Mouse (Mus musculus) embryonic facial prominence, embryonic 12.5 days (tissue): ENCODE measurements at regions not wholly inside any gene's neighbourhood (a gene's known extent, or its start where the extent isn't known, plus 50 kb on each side); places are given as distances from the start of the nearest gene placed in this dataset.
"Not testable (repeated sequence)": the region's sequence is repeated elsewhere in the genome, so short reads cannot be mapped to it uniquely, and the experiment has no call there.

ENCODE experiments used
- ATAC-seq: fragments of 200-750 bp; cut with Nextera tagmentation; 2 replicates; pipeline ENCODE4 v1.8.0; 2017; ENCODE audit not compliant: insufficient number of reproducible peaks, insufficient read depth, low FRiP score, low TSS enrichment
- H3K27ac ChIP-seq: fragments of 300-500 bp; sonication (generic); 2 replicates; pipeline ENCODE4 v1.5.1; 2016; ENCODE audit warnings: mild to moderate bottlenecking
- H3K27me3 ChIP-seq: fragments of 300-500 bp; sonication (generic); 2 replicates; pipeline ENCODE4 v1.6.1; 2016; ENCODE audit warnings: mild to moderate bottlenecking, moderate library complexity
- H3K36me3 ChIP-seq: fragments of 300-500 bp; sonication (generic); 2 replicates; pipeline ENCODE4 v1.6.1; 2016; ENCODE audit warnings: mild to moderate bottlenecking
- H3K4me1 ChIP-seq: fragments of 300-500 bp; sonication (generic); 2 replicates; pipeline ENCODE4 v1.6.1; 2016
- H3K4me2 ChIP-seq: fragments of 300-500 bp; sonication (generic); replicated peaks from 2 replicates; pipeline ENCODE4 v1.6.1; 2016; ENCODE audit warnings: mild to moderate bottlenecking, moderate library complexity
- H3K4me3 ChIP-seq: fragments of 300-500 bp; sonication (generic); 2 replicates; pipeline ENCODE4 v1.5.1; 2016; ENCODE audit warnings: mild to moderate bottlenecking
- H3K9ac ChIP-seq: fragments of 300-500 bp; sonication (generic); 2 replicates; pipeline ENCODE4 v1.6.1; 2016; ENCODE audit warnings: mild to moderate bottlenecking, moderate library complexity
- H3K9me3 ChIP-seq: fragments of 300-500 bp; sonication (generic); 2 replicates; pipeline ENCODE4 v1.6.1; 2016; ENCODE audit warnings: mild to moderate bottlenecking, moderate library complexity
- WGBS: fragments of 180-500 bp; shearing (Covaris S2); methylation state at CpG from one replicate; pipeline ENCODE4 v1.1.7; 2016; 5-methylcytosine and 5-hydroxymethylcytosine counted together

- no peak for ATAC-seq
- no peaks in the 10 kb centered on the region for H3K27me3 ChIP-seq
Measured at GRCm38 (mm10) chr11:27105920-27106319, 512.1 kb upstream of the Vrk2 start.

GRCm38 (mm10) chr11:27102906-27103305, 509.1 kb upstream of the Vrk2 start:
- Histone ChIP-seq H3K9me3 (no peaks in the 10 kb centered on the region), H3K36me3 (no peaks in the 10 kb centered on the region), H3K4me2 (no peak overlapping the region), H3K27me3 (no peaks in the 10 kb centered on the region), H3K4me3 (no peak overlapping the region), H3K4me1 (no peaks in the 10 kb centered on the region), H3K9ac (no peak overlapping the region), H3K27ac (no peak overlapping the region)
- no peak for ATAC-seq

More at GRCm38 (mm10) chr11:27105920-27106319, 512.1 kb upstream of the Vrk2 start:
- Histone ChIP-seq H3K27ac (no peak overlapping the region), H3K9me3 (no peaks in the 10 kb centered on the region), H3K4me2 (no peak overlapping the region), H3K9ac (no peak overlapping the region), H3K36me3 (no peaks in the 10 kb centered on the region), H3K4me3 (no peak overlapping the region), H3K4me1 (no peaks in the 10 kb centered on the region)
- 54% methylated on average over 5 of the region's 5 CpGs for WGBS

GRCm38 (mm10) chr11:27102045-27102444, 508.2 kb upstream of the Vrk2 start:
- Histone ChIP-seq H3K9ac (no peak overlapping the region), H3K4me3 (no peak overlapping the region), H3K9me3 (no peaks in the 10 kb centered on the region), H3K27me3 (no peaks in the 10 kb centered on the region), H3K36me3 (no peaks in the 10 kb centered on the region), H3K4me2 (no peak overlapping the region), H3K4me1 (no peaks in the 10 kb centered on the region), H3K27ac (no peak overlapping the region)
- ATAC-seq, result no peak
- WGBS, result 93% methylated on average over 2 of the region's 2 CpGs

GRCm38 (mm10) chr11:27096615-27097014, 502.8 kb upstream of the Vrk2 start:
- Histone ChIP-seq H3K4me3 (no peak overlapping the region), H3K27me3 (no peaks in the 10 kb centered on the region), H3K27ac (no peak overlapping the region), H3K36me3 (no peaks in the 10 kb centered on the region), H3K9ac (no peak overlapping the region), H3K9me3 (no peaks in the 10 kb centered on the region), H3K4me2 (no peak overlapping the region), H3K4me1 (no peaks in the 10 kb centered on the region)
- ATAC-seq, result no peak

- not testable (repeated sequence) for H3K4me2 ChIP-seq, H3K4me1 ChIP-seq, H3K36me3 ChIP-seq, H3K27ac ChIP-seq, H3K9ac ChIP-seq, H3K27me3 ChIP-seq, H3K9me3 ChIP-seq, H3K4me3 ChIP-seq, ATAC-seq
Measured at GRCm38 (mm10) chr11:27095460-27095859, 501.7 kb upstream of the Vrk2 start.

GRCm38 (mm10) chr11:27086516-27086915, 492.7 kb upstream of the Vrk2 start:
- Histone ChIP-seq H3K9ac (no peak overlapping the region), H3K4me1 (no peaks in the 10 kb centered on the region), H3K27me3 (no peaks in the 10 kb centered on the region), H3K36me3 (no peaks in the 10 kb centered on the region), H3K4me2 (no peak overlapping the region), H3K9me3 (no peaks in the 10 kb centered on the region), H3K27ac (no peak overlapping the region), H3K4me3 (no peak overlapping the region)
- ATAC-seq, result no peak
- WGBS, result 80% methylated on average over 1 of the region's 1 CpGs

GRCm38 (mm10) chr11:27081188-27081587, 487.4 kb upstream of the Vrk2 start:
- Histone ChIP-seq H3K4me2 (no peak overlapping the region), H3K36me3 (no peaks in the 10 kb centered on the region), H3K27ac (no peak overlapping the region), H3K27me3 (no peaks in the 10 kb centered on the region), H3K9ac (no peak overlapping the region), H3K9me3 (no peaks in the 10 kb centered on the region), H3K4me1 (no peaks in the 10 kb centered on the region), H3K4me3 (no peak overlapping the region)
- ATAC-seq, result no peak

- no peaks in the 10 kb centered on the region for H3K27me3 ChIP-seq
- no peak for ATAC-seq
- no peaks in the 10 kb centered on the region for H3K9me3 ChIP-seq
- no peak overlapping the region for H3K9ac ChIP-seq
- no peak overlapping the region for H3K4me2 ChIP-seq
- H3K36me3 ChIP-seq, result no peaks in the 10 kb centered on the region
- H3K4me1 ChIP-seq, result no peaks in the 10 kb centered on the region
- H3K4me3 ChIP-seq, result no peak overlapping the region
- H3K27ac ChIP-seq, result no peak overlapping the region
Measured at GRCm38 (mm10) chr11:27070381-27070780, 476.6 kb upstream of the Vrk2 start.

GRCm38 (mm10) chr11:27027243-27027852, 433.5 kb upstream of the Vrk2 start:
- Histone ChIP-seq H3K27me3 (no peaks in the 10 kb centered on the region), H3K4me2 (no peak overlapping the region), H3K36me3 (no peaks in the 10 kb centered on the region), H3K27ac (no peak overlapping the region), H3K9ac (no peak overlapping the region), H3K4me1 (no peaks in the 10 kb centered on the region), H3K9me3 (no peaks in the 10 kb centered on the region), H3K4me3 (no peak overlapping the region)
- no peak for ATAC-seq
- WGBS, result 72% methylated on average over 1 of the region's 1 CpGs

- no peak overlapping the region for H3K27ac ChIP-seq
- no peak overlapping the region for H3K9ac ChIP-seq
- WGBS, result 67% methylated on average over 2 of the region's 2 CpGs
- no peaks in the 10 kb centered on the region for H3K9me3 ChIP-seq
- H3K4me1 ChIP-seq, result no peaks in the 10 kb centered on the region
- H3K4me3 ChIP-seq, result no peak overlapping the region
- ATAC-seq, result no peak
- no peaks in the 10 kb centered on the region for H3K36me3 ChIP-seq
- no peak overlapping the region for H3K4me2 ChIP-seq
- H3K27me3 ChIP-seq, result no peaks in the 10 kb centered on the region
Measured at GRCm38 (mm10) chr11:27025500-27025899, 431.7 kb upstream of the Vrk2 start.

- ATAC-seq, result no peak
- WGBS, result 27% methylated on average over 3 of the region's 3 CpGs
Measured at GRCm38 (mm10) chr11:26996292-26997099, 402.7 kb upstream of the Vrk2 start.

GRCm38 (mm10) chr11:26981216-26981615, 387.4 kb upstream of the Vrk2 start:
- ATAC-seq, result no peak
- H3K4me2 ChIP-seq, result no peak overlapping the region
- H3K4me3 ChIP-seq, result no peak overlapping the region
- H3K27ac ChIP-seq, result no peak overlapping the region
- WGBS, result 73% methylated on average over 7 of the region's 7 CpGs
- no peaks in the 10 kb centered on the region for H3K36me3 ChIP-seq
- no peaks in the 10 kb centered on the region for H3K27me3 ChIP-seq
- H3K9ac ChIP-seq, result no peak overlapping the region
- no peaks in the 10 kb centered on the region for H3K4me1 ChIP-seq
- no peaks in the 10 kb centered on the region for H3K9me3 ChIP-seq

More at GRCm38 (mm10) chr11:26996292-26997099, 402.7 kb upstream of the Vrk2 start:
- no peak overlapping the region for H3K4me3 ChIP-seq
- no peaks in the 10 kb centered on the region for H3K27me3 ChIP-seq
- no peaks in the 10 kb centered on the region for H3K4me1 ChIP-seq
- H3K9me3 ChIP-seq, result no peaks in the 10 kb centered on the region
- H3K4me2 ChIP-seq, result no peak overlapping the region
- no peak overlapping the region for H3K9ac ChIP-seq
- H3K27ac ChIP-seq, result no peak overlapping the region
- no peaks in the 10 kb centered on the region for H3K36me3 ChIP-seq
